Mouse (Mus musculus) forebrain, embryonic 16.5 days (tissue): Measurements from ENCODE around the gene Mapk8ip1. TPM values are rescaled to one million over a fixed set of nuclear protein-coding genes. Genes with fewer than 3 reads are reported as not detected.

Experiments used
- ATAC-seq: fragments of 200-750 bp; cut with Nextera tagmentation; 2 replicates; pipeline ENCODE4 v1.8.0; 2017; ENCODE audit warnings: mild to moderate bottlenecking, moderate library complexity
- H3K27ac ChIP-seq: fragments of 300-500 bp; sonication (generic); 2 replicates; pipeline ENCODE4 v1.5.1; 2014; ENCODE audit warnings: low read length, control low read depth
- H3K27me3 ChIP-seq: fragments of 300-500 bp; sonication (generic); replicated peaks from 2 replicates; pipeline ENCODE4 v1.6.1; 2014; ENCODE audit warnings: low read length; ENCODE audit not compliant: control insufficient read depth, insufficient read depth
- H3K36me3 ChIP-seq: fragments of 300-500 bp; sonication (generic); 2 replicates; pipeline ENCODE4 v1.6.1; 2014; ENCODE audit not compliant: control insufficient read depth, insufficient read depth
- H3K4me1 ChIP-seq: fragments of 300-500 bp; sonication (generic); replicated peaks from 2 replicates; pipeline ENCODE4 v1.6.1; 2014; ENCODE audit warnings: low read length; ENCODE audit not compliant: control insufficient read depth, insufficient read depth
- H3K4me2 ChIP-seq: fragments of 300-500 bp; sonication (generic); 2 replicates; pipeline ENCODE4 v1.6.1; 2014; ENCODE audit warnings: mild to moderate bottlenecking, low read length, control low read depth
- H3K4me3 ChIP-seq: fragments of 300-500 bp; sonication (generic); replicated peaks from 2 replicates; pipeline ENCODE4 v1.5.1; 2014; ENCODE audit warnings: mild to moderate bottlenecking, low read length, control low read depth
- H3K9ac ChIP-seq: fragments of 300-500 bp; sonication (generic); replicated peaks from 2 replicates; pipeline ENCODE4 v1.6.1; 2014; ENCODE audit warnings: low read depth, low read length, control low read depth
- H3K9me3 ChIP-seq: fragments of 300-500 bp; sonication (generic); 2 replicates; pipeline ENCODE4 v1.6.1; 2016; ENCODE audit warnings: low read length; ENCODE audit not compliant: control insufficient read depth
- WGBS: fragments of 180-500 bp; shearing (Covaris S2); extraction: QIAGEN DNeasy Blood & Tissue Kit; methylation state at CpG from one replicate; pipeline ENCODE4 v1.1.7; 2014; 5-methylcytosine and 5-hydroxymethylcytosine counted together
- polyA plus RNA-seq: library from polyadenylated mRNA; unstranded; fragments of >200 nt; fragmentation: Nextera tagmentation; extraction: Ambion mirVana; gene quantifications from 2 replicates; pipeline ENCODE4 v1.2.1, GENCODE M21; 2015

Mapk8ip1 gene
- polyA plus RNA-seq, 1 experiment from 2014 or later = 101 TPM

DNA sequence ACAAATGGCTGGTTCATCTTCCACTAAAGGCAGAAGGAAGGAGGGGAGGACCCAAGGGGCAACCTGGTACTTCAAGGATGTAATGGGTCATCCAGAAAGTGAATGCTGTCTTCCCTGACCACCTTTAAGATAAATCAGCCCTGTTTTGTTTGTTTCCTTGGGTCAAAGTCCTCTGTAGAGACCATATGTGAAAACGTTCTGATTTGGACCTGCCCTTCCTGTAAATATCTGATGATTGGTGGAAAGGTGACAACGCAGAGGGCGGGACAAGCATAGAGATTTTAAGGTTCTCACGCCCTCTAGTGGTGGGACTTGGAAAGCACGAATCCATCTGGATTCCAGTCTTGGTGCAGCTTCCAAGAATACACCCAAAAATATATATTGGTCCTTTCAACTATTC, 36.8 kb upstream of the Mapk8ip1 start:
- no peaks in the 10 kb centered on the region for H3K27me3 ChIP-seq
- peak overlapping the region; percentile 43 for H3K4me2 ChIP-seq
- H3K36me3 ChIP-seq = no peaks in the 10 kb centered on the region
- no peak overlapping the region for H3K9ac ChIP-seq
- no peaks in the 10 kb centered on the region for H3K9me3 ChIP-seq
- H3K4me1 ChIP-seq = peaks cover 21% of the 10 kb centered on the region
- peak overlapping the region; percentile 10; the same call in 1 of the 2 replicates for H3K4me3 ChIP-seq
- no peak for ATAC-seq
- 0% methylated on average over 5 of the region's 5 CpGs for WGBS
- H3K27ac ChIP-seq = no peak overlapping the region

DNA sequence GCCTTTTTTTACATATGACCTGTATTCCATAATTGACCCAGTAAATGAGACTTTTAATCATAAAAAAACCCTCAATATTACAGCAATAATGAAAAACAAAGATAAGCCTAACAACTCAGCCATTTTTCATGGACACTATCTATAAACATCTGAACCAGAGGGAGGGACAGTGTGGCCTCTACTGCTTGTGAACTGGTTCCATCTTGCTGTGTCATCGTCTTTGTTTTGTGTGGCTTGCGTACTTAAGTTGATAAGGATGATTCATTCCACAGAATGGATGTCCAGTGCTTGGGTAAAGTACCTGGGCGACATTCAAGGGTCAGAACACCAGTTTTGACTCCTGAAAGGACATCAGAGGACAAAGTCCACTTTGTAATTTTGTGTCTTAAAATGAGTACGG, 36.3 kb upstream of the Mapk8ip1 start:
- Histone ChIP-seq H3K27ac (no peak overlapping the region), H3K36me3 (no peaks in the 10 kb centered on the region), H3K9ac (no peak overlapping the region), H3K4me1 (peaks cover 23% of the 10 kb centered on the region), H3K4me3 (no peak overlapping the region), H3K4me2 (no peak overlapping the region), H3K27me3 (no peaks in the 10 kb centered on the region), H3K9me3 (no peaks in the 10 kb centered on the region)
- 82% methylated on average over 4 of the region's 4 CpGs for WGBS
- no peak for ATAC-seq

- H3K36me3 ChIP-seq = no peaks in the 10 kb centered on the region
- peak overlapping the region; percentile 63 for H3K9ac ChIP-seq
- 42% methylated on average over 6 of the region's 6 CpGs for WGBS
- ATAC-seq = no peak
- no peak overlapping the region; the same call in 1 of the 2 replicates for H3K4me3 ChIP-seq
- H3K27ac ChIP-seq = no peak overlapping the region
- no peaks in the 10 kb centered on the region for H3K9me3 ChIP-seq
- peak overlapping the region; percentile 80 for H3K4me2 ChIP-seq
- H3K4me1 ChIP-seq = peaks cover 39% of the 10 kb centered on the region
- H3K27me3 ChIP-seq = no peaks in the 10 kb centered on the region
Observed at GRCm38 (mm10) chr2:92435023-92435422, 34.0 kb upstream of the Mapk8ip1 start.

- ATAC-seq = no peak
Observed at GRCm38 (mm10) chr2:92434375-92434745, 33.3 kb upstream of the Mapk8ip1 start.

GRCm38 (mm10) chr2:92433578-92434374, 32.7 kb upstream of the Mapk8ip1 start, which contains the start of gene Cry2:
Gene Cry2 (minus strand): TSS chr2:92434043.
- Histone ChIP-seq H3K36me3 (no peaks in the 10 kb centered on the region), H3K9ac (peak within 1 kb of the TSS; percentile 72), H3K4me1 (peaks cover 39% of the 10 kb centered on the region), H3K27ac (peak within 1 kb of the TSS; percentile 80), H3K4me3 (peak within 1 kb of the TSS; percentile 65), H3K27me3 (no peaks in the 10 kb centered on the region), H3K9me3 (no peaks in the 10 kb centered on the region), H3K4me2 (peak within 1 kb of the TSS; percentile 80)
- ATAC-seq = peak; percentile 97
- WGBS = under 1% methylated on average over 70 of the region's 76 CpGs

More at GRCm38 (mm10) chr2:92434375-92434745, 33.3 kb upstream of the Mapk8ip1 start:
- H3K27me3 ChIP-seq = no peaks in the 10 kb centered on the region
- H3K9ac ChIP-seq = peak overlapping the region; percentile 63
- H3K4me1 ChIP-seq = peaks cover 39% of the 10 kb centered on the region
- H3K4me3 ChIP-seq = peak overlapping the region; percentile 65
- WGBS = 4% methylated on average over 12 of the region's 12 CpGs
- peak overlapping the region; percentile 80 for H3K4me2 ChIP-seq
- peak overlapping the region; percentile 80 for H3K27ac ChIP-seq
- no peaks in the 10 kb centered on the region for H3K9me3 ChIP-seq
- no peaks in the 10 kb centered on the region for H3K36me3 ChIP-seq

DNA sequence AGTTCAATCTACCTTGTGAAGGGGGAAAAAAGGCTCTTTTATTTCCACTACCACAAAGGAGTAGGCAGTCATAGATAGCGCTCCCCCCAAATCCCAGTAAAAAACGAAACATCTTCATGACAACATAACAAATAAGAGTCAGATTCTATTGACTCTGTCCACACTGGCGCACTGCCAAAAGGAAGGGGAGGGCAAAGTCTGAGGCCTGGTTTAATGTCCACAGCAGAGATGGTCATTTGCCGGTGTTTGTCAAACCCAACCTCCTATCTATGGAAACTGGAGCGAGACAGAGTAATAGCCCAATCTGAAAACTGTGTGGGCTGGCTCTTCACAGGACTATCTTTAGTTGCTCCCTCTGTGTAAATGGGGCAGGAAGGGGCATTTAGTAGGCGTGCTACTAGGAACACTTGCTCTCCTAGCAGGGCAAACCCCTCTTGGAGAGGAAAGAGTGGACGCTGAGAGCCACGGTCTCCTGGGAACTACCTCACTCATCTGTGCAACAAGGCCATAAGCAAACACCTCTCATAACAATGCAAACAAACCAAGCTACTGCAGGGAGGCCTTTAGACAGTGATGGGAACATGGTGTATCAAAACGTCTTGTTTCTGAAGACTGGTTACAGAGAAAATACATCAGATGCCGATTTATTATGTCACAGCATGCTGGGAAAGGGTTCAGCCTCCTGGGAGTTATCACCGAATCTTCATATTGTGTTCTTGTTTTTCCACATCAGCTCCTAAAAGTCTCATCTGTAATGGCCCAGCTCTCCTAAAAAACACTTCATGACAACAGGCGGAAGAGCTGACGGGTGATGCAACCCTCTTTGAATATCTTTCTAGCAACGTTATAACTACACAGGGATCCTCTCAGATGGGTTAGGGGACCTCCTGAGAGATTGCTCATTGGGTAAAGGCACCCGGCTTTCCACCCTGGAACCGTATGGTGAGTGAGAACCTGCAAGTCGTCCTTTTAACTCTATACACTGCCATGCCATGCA, 31.5 kb upstream of the Mapk8ip1 start:
- peaks cover 47% of the 10 kb centered on the region for H3K4me1 ChIP-seq

DNA sequence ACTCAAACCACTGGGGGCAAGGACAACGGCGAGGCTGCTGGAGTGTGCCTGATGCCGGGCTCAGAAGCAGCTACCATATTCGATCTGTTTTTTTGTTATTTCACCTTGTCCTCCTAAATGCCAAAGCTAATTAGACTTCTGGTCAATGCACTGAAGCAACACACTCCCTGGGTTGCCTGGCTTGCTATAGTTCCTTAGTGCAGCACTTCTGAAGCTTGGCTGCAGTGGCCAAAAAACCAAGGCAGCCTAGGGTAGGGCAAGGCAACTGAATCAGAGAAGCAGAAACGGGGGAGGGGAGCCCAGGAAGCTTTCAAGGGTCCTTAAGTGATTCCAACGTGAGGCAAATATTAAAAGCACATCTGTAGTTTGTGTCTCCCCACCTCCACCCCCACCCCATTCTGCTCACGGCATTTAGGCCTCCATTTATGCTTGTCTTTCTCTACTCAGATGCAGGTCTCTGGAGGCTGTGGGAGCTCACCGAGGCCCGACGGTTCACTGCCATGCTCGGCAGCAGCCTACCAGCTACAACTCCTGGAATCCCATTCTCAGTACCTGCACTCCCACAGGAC, 30.6 kb upstream of the Mapk8ip1 start:
- peak overlapping the region; percentile 73 for H3K27ac ChIP-seq
- peak overlapping the region; percentile 72 for H3K9ac ChIP-seq
- H3K4me1 ChIP-seq = peaks cover 51% of the 10 kb centered on the region
- 20% methylated on average over 11 of the region's 11 CpGs for WGBS
- H3K9me3 ChIP-seq = no peaks in the 10 kb centered on the region
- H3K4me3 ChIP-seq = peak overlapping the region; percentile 65
- no peak for ATAC-seq
- H3K36me3 ChIP-seq = no peaks in the 10 kb centered on the region
- H3K4me2 ChIP-seq = peak overlapping the region; percentile 65
- H3K27me3 ChIP-seq = no peaks in the 10 kb centered on the region

More for the DNA sequence above, 31.5 kb upstream of the Mapk8ip1 start:
- Histone ChIP-seq H3K4me3 (peak overlapping the region; percentile 65), H3K36me3 (no peaks in the 10 kb centered on the region), H3K27me3 (no peaks in the 10 kb centered on the region), H3K27ac (peak overlapping the region; percentile 73; the same call in 1 of the 2 replicates), H3K9ac (peak overlapping the region; percentile 72), H3K4me2 (peak overlapping the region; percentile 65), H3K9me3 (no peaks in the 10 kb centered on the region)
- 39% methylated on average over 17 of the region's 17 CpGs for WGBS
- ATAC-seq = no peak

- peak overlapping the region; percentile 72 for H3K9ac ChIP-seq
- peak overlapping the region; percentile 65 for H3K4me3 ChIP-seq
- H3K4me2 ChIP-seq = peak overlapping the region; percentile 65
- peaks cover 57% of the 10 kb centered on the region for H3K4me1 ChIP-seq
- WGBS = 51% methylated on average over 21 of the region's 21 CpGs
- H3K27ac ChIP-seq = peak overlapping the region; percentile 73
- no peaks in the 10 kb centered on the region for H3K9me3 ChIP-seq
- peak; percentile 39 for ATAC-seq
- H3K36me3 ChIP-seq = no peaks in the 10 kb centered on the region
- H3K27me3 ChIP-seq = no peaks in the 10 kb centered on the region
Observed at GRCm38 (mm10) chr2:92430723-92431541, 29.9 kb upstream of the Mapk8ip1 start.
